Mouse (Mus musculus) cortical plate, adult 2 months (tissue): ENCODE results near the gene Kmt5c.

Experiments
- CTCF ChIP-seq: fragments of 200-500 bp; IDR thresholded peaks from 2 replicates; pipeline ENCODE4 v1.5.1; 2011; ENCODE audit warnings: mild to moderate bottlenecking, control low read depth, low read length; ENCODE audit not compliant: insufficient read depth; ENCODE audit errors: extremely low read depth
- POLR2A ChIP-seq: fragments of 200-500 bp; IDR thresholded peaks from 2 replicates; pipeline ENCODE4 v1.6.1; 2011; ENCODE audit warnings: mild to moderate bottlenecking, low read length, control low read depth; ENCODE audit not compliant: insufficient read depth; ENCODE audit errors: extremely low read depth

- peak; percentile 45; the same call in 1 of the 2 replicates for TF ChIP-seq CTCF
- TF ChIP-seq POLR2A: peak; percentile 32; the same call in 1 of the 2 replicates
These were observed 56.0 kb downstream of the Kmt5c start for GRCm38 (mm10) chr7:4795767-4796433.
